Mouse (Mus musculus) megakaryocyte, embryonic 14.5 days (primary cell): ENCODE measurements around the gene Foxq1.

Experiments
- FLI1 ChIP-seq: IDR thresholded peaks from 2 replicates; pipeline ENCODE4 v1.6.1; 2012; ENCODE audit warnings: low read length, inconsistent platforms, mixed read lengths
- GATA1 ChIP-seq: IDR thresholded peaks from 3 replicates; pipeline ENCODE4 v1.6.1; 2012; ENCODE audit warnings: mixed read lengths, low read length, inconsistent platforms, borderline replicate concordance

GRCm38 (mm10) chr13:31564394-31564793, 8.5 kb downstream of the Foxq1 start:
- TF ChIP-seq GATA1: no peak
- no peak for TF ChIP-seq FLI1
